Mouse (Mus musculus) limb, embryonic 11.5 days (tissue): Measurements from ENCODE around the gene Trmt44. TPM values are rescaled to one million over a fixed set of nuclear protein-coding genes. Genes with fewer than 3 reads are reported as not detected.
A peak's percentile ranks its signal among the peaks of the same experiment; 100 is the strongest.

Experiments
- ATAC-seq: fragments of 200-750 bp; cut with Nextera tagmentation; 2 replicates; pipeline ENCODE4 v1.8.0; 2017; ENCODE audit warnings: low read depth; ENCODE audit not compliant: insufficient number of reproducible peaks, low FRiP score, low TSS enrichment
- DNase-seq: peaks from one replicate; pipeline ENCODE4 v3.0.0-alpha.2; 2015; ENCODE audit warnings: low spot score
- H3K27ac ChIP-seq: fragments of 300-500 bp; sonication (generic); replicated peaks from 2 replicates; pipeline ENCODE4 v1.5.1; 2014; ENCODE audit warnings: low read depth, mild to moderate bottlenecking, low read length
- H3K27me3 ChIP-seq: fragments of 300-500 bp; sonication (generic); 2 replicates; pipeline ENCODE4 v1.6.1; 2014; ENCODE audit warnings: mild to moderate bottlenecking, low read length, mixed read lengths; ENCODE audit not compliant: control insufficient read depth, insufficient read depth
- H3K36me3 ChIP-seq: fragments of 300-500 bp; sonication (generic); 2 replicates; pipeline ENCODE4 v1.6.1; 2014; ENCODE audit warnings: mild to moderate bottlenecking, low read length, moderate library complexity, mixed read lengths; ENCODE audit not compliant: control insufficient read depth, insufficient read depth
- H3K4me1 ChIP-seq: fragments of 300-500 bp; sonication (generic); 2 replicates; pipeline ENCODE4 v1.6.1; 2014; ENCODE audit warnings: low read length, mixed read lengths; ENCODE audit not compliant: control insufficient read depth, insufficient read depth
- H3K4me2 ChIP-seq: fragments of 300-500 bp; sonication (generic); 2 replicates; pipeline ENCODE4 v1.6.1; 2014; ENCODE audit warnings: low read depth, mild to moderate bottlenecking, moderate library complexity; ENCODE audit not compliant: severe bottlenecking
- H3K4me3 ChIP-seq: fragments of 300-500 bp; sonication (generic); 2 replicates; pipeline ENCODE4 v1.5.1; 2014; ENCODE audit warnings: low read depth, low read length
- H3K9ac ChIP-seq: fragments of 300-500 bp; sonication (generic); 2 replicates; pipeline ENCODE4 v1.6.1; 2014; ENCODE audit warnings: mild to moderate bottlenecking, low read length
- H3K9me3 ChIP-seq: fragments of 300-500 bp; sonication (generic); 2 replicates; pipeline ENCODE4 v1.6.1; 2016; ENCODE audit warnings: low read length; ENCODE audit not compliant: control insufficient read depth
- WGBS: fragments of 180-500 bp; shearing (Covaris S2); extraction: QIAGEN DNeasy Blood & Tissue Kit; methylation state at CpG from one replicate; pipeline ENCODE4 v1.1.7; 2014; 5-methylcytosine and 5-hydroxymethylcytosine counted together
- polyA plus RNA-seq: library from polyadenylated mRNA; unstranded; fragments of >200 nt; fragmentation: Nextera tagmentation; extraction: Ambion mirVana; gene quantifications from 2 replicates; pipeline ENCODE4 v1.2.1, GENCODE M21; 2014

Gene Trmt44
- polyA plus RNA-seq, 1 experiment from 2014 or later = 11.2 TPM

DNA sequence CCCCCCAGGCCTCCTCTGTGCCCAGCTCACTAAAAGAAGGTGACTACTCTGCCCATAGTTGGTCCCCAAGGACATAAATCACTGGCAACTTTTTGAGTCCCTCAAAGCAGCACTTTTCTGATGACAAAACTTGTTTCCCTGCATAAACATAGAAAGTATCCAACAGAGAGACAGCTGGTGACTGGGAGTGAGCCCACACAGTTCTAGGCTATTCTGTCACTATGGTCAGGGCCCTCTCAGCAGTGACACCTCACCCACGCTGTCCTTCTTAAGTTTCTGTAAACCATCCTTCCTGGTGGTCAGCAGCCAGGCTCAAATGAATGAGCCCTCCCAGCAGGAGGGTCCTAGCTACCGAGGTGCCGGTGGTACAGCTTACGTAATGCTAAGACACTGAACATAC, 8.2 kb downstream of the Trmt44 start:
- Histone ChIP-seq H3K4me3 (no peak overlapping the region), H3K27ac (no peak overlapping the region), H3K36me3 (peaks cover 12% of the 10 kb centered on the region), H3K4me1 (no peaks in the 10 kb centered on the region), H3K9ac (no peak overlapping the region), H3K4me2 (no peak overlapping the region), H3K27me3 (no peaks in the 10 kb centered on the region), H3K9me3 (no peaks in the 10 kb centered on the region)
- DNase-seq (no peak), ATAC-seq (no peak)
- WGBS = 90% methylated on average over 4 of the region's 4 CpGs

DNA sequence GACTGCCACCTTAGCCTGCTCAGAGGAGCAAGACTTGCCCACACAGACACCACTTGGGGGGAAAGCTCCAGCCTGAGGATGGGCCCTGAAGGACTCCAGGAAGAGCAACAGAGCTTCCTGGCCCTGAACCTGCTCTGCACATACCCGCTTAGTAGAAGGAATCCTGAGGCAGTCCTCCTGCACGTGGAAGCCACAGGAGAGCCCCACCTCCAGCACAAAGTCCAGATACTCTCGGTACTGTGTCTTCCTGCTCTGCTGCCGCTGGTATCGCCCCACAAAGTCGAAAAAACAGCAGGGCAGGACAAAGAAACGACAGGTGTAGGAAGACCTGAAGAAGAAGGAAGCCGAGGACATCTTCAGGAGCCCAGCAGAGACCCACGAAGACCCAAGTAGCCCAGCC, 9.7 kb downstream of the Trmt44 start:
- no peaks in the 10 kb centered on the region for H3K27me3 ChIP-seq
- peaks cover 14% of the 10 kb centered on the region for H3K36me3 ChIP-seq
- ATAC-seq = no peak
- H3K27ac ChIP-seq = no peak overlapping the region
- no peak overlapping the region for H3K9ac ChIP-seq
- WGBS = 91% methylated on average over 9 of the region's 9 CpGs
- no peaks in the 10 kb centered on the region for H3K9me3 ChIP-seq
- H3K4me1 ChIP-seq = no peaks in the 10 kb centered on the region
- DNase-seq = no peak
- no peak overlapping the region for H3K4me2 ChIP-seq
- H3K4me3 ChIP-seq = no peak overlapping the region

DNA sequence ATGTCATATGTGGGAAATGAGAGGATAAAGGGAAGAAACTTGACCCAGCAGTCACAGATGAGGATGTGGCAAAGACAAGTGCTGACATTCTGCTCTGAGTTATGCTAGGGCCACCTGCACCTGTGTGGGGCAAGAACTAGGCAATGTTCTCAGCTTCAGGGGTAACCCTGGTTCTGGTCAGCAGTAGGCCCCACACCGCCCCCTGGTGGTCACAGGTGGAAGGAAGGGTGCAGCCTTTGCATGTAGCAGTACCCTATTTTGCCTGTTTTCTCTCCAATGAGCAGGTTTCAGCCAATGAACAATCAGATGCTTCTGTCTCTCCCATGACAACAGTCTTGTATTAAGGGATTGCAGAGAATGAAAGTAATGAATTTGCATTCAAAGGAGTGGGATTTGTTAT, 11.4 kb downstream of the Trmt44 start:
- H3K4me3 ChIP-seq = no peak overlapping the region
- H3K36me3 ChIP-seq = peaks cover 14% of the 10 kb centered on the region
- DNase-seq (peak; percentile 89), ATAC-seq (no peak)
- no peak overlapping the region for H3K4me2 ChIP-seq
- no peaks in the 10 kb centered on the region for H3K4me1 ChIP-seq
- no peak overlapping the region for H3K27ac ChIP-seq
- no peaks in the 10 kb centered on the region for H3K9me3 ChIP-seq
- no peak overlapping the region for H3K9ac ChIP-seq
- WGBS = 0% methylated on average over 1 of the region's 1 CpGs
- no peaks in the 10 kb centered on the region for H3K27me3 ChIP-seq

DNA sequence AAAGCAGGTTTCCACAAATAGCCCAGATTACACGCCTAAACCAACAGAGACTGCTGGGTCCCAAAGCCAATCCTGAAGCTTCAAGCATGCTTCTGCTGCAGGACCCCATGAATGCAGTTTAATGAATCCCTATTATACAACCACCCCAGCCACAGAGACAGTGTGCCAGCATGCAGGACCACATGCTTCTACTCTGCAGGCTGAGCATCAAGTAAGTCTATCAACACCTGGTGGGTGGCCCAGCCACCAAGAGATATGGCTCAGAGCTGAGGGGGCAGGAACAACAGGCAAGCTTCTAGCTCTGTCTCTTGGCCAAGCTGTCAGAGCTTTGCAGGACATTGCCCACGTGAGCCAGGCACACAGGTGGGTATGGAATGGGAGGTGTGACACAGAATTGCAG, 12.3 kb downstream of the Trmt44 start:
- H3K36me3 ChIP-seq = peaks cover 15% of the 10 kb centered on the region
- no peaks in the 10 kb centered on the region for H3K27me3 ChIP-seq

DNA sequence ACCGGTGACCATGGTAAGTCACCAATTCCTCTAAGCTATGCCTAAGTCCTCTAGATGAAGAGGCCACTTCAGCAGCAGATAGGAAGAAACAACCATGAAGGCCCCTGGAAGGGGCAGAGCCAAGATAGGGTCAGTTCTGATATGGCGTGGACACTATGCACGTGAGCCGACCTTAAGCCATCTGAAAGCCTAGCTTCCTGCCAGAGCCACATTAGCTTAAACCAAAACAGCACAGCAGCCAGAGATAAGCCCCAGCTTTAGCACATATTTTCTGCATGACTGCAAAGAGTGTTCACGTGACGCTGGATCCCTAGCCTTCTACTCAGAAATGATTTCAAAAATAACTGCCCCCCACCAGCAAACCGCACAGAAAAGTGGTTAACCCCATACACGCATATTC, 15.4 kb downstream of the Trmt44 start:
- peaks cover 11% of the 10 kb centered on the region for H3K36me3 ChIP-seq
- no peak overlapping the region for H3K4me3 ChIP-seq
- no peak overlapping the region for H3K4me2 ChIP-seq
- no peaks in the 10 kb centered on the region for H3K4me1 ChIP-seq
- no peaks in the 10 kb centered on the region for H3K27me3 ChIP-seq
- 91% methylated on average over 8 of the region's 8 CpGs for WGBS
- H3K27ac ChIP-seq = no peak overlapping the region
- DNase-seq (no peak), ATAC-seq (no peak)
- H3K9me3 ChIP-seq = no peaks in the 10 kb centered on the region
- no peak overlapping the region for H3K9ac ChIP-seq

More for the DNA sequence above, 12.3 kb downstream of the Trmt44 start:
- WGBS = 92% methylated on average over 2 of the region's 2 CpGs
- Histone ChIP-seq H3K4me3 (no peak overlapping the region), H3K4me1 (no peaks in the 10 kb centered on the region), H3K9me3 (no peaks in the 10 kb centered on the region), H3K27ac (no peak overlapping the region), H3K9ac (no peak overlapping the region), H3K4me2 (no peak overlapping the region)
- no peak for DNase-seq
- ATAC-seq = no peak

DNA sequence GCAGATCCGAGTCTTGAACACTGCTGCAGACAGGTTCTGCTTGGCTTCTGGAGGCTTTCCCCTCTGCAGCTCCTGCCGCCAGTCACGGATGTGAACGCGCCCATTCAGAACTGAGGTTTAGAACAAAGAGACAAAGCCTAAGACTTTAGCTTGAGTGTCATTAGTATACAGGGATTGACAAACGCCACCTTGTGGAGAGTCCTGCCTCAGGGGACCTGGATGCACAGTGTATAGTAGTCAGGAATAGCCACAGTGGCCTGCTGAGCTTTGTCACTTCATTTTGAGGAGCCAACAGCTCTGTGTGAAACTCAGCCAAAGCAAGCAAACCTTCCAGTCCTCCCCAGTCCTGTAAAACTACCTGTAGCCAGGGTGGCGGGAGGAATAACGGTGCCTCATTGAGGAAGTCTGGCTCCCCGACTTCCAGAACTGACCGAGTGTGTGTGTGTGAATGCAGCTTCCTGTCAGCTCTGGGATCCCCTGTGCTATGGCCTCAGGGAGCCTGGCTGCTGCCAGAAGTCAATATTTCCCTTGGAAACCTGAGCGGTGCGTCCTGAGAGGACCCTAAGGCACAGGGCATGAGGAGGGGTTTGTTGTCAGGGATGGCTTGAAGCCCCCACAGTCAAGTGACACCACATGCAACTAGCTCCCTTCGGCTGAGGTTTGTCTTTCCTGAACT, 16.8 kb downstream of the Trmt44 start:
- no peak for ATAC-seq
- peaks cover 6% of the 10 kb centered on the region for H3K36me3 ChIP-seq

DNA sequence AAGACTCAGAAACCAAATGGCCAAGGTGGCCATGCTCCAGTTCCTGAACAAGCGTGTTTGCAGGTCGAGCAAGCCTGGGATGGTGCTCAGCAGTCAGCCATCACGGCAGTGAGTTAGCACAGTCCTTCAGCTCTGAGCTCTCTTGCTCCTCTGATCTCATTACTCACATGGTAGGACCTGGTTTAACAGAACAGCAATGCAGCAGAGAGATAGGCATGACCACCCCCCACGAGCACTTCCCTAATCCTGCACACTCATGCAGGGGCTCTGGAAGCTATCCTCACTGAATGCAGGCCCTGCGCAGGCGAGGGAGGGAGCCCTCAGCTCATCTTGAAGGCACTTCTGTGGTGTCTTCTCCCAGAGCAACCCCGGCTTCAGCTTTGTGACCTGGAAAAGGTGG, 18.5 kb downstream of the Trmt44 start:
- DNase-seq = no peak
- no peak overlapping the region for H3K27ac ChIP-seq
- peaks cover 5% of the 10 kb centered on the region; the same call in 1 of the 2 replicates for H3K36me3 ChIP-seq

More for the DNA sequence above, 16.8 kb downstream of the Trmt44 start:
- H3K4me3 ChIP-seq = no peak overlapping the region
- no peak overlapping the region for H3K4me2 ChIP-seq
- WGBS = 82% methylated on average over 13 of the region's 13 CpGs
- no peaks in the 10 kb centered on the region for H3K9me3 ChIP-seq
- H3K27me3 ChIP-seq = no peaks in the 10 kb centered on the region
- no peak overlapping the region for H3K27ac ChIP-seq
- no peak overlapping the region for H3K9ac ChIP-seq
- H3K4me1 ChIP-seq = no peaks in the 10 kb centered on the region
- no peak for DNase-seq

DNA sequence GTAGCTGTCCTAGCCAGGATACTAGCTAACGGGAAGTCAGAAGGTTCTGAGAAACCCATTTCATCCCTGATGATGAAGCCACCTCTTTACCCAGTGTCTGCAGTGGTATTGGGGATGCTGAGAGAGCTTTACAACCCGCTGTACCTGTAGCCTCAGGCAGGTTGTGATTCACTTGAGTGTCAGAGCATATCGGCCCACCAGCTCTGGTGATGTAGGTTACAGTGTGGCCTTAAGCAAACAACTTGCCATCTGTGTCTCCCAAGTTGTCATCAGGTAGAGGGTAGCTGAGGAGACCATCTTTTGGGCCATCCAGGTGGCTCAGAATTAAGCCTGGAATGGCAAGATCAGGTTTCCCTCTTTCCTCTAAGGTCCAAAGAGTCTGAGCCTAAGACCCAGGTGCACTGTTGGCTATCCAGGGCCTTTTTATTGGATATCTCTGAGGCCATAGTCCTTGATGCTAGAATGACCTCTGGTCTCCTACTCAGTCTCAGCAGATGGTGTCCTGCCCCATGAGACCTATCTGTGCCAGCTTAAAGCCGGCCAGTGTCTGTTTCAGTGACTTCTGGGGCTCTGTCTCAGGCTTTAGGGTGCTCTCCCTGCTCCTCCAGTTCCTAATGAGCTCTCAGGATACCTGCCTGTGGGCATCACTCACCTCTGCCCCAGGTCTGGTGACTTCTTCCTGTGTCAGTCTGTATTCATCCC, 21.9 kb downstream of the Trmt44 start:
- H3K4me2 ChIP-seq = no peak overlapping the region
- no peak overlapping the region for H3K4me3 ChIP-seq
- H3K27me3 ChIP-seq = no peaks in the 10 kb centered on the region
- no peaks in the 10 kb centered on the region for H3K4me1 ChIP-seq
- H3K36me3 ChIP-seq = peaks cover 3% of the 10 kb centered on the region; the same call in 1 of the 2 replicates
- ATAC-seq = no peak
- DNase-seq = no peak
- no peaks in the 10 kb centered on the region for H3K9me3 ChIP-seq
- H3K27ac ChIP-seq = no peak overlapping the region
- WGBS = 75% methylated on average over 4 of the region's 4 CpGs
- H3K9ac ChIP-seq = no peak overlapping the region

More for the DNA sequence above, 18.5 kb downstream of the Trmt44 start:
- no peaks in the 10 kb centered on the region for H3K9me3 ChIP-seq
- H3K9ac ChIP-seq = no peak overlapping the region
- H3K4me2 ChIP-seq = no peak overlapping the region
- no peak for ATAC-seq
- no peak overlapping the region for H3K4me3 ChIP-seq
- 88% methylated on average over 7 of the region's 7 CpGs for WGBS
- H3K4me1 ChIP-seq = no peaks in the 10 kb centered on the region
- no peaks in the 10 kb centered on the region for H3K27me3 ChIP-seq
